Mouse (Mus musculus) right cerebral cortex, postnatal 25 days (tissue): ENCODE data around the gene Jak3.
"Not testable (repeated sequence)": the region's sequence is repeated elsewhere in the genome, so short reads cannot be mapped to it uniquely, and the experiment has no call there.

Source experiments
- DNase-seq: peaks from one replicate; pipeline ENCODE4 v3.0.0; 2022

Jak3 gene

DNA sequence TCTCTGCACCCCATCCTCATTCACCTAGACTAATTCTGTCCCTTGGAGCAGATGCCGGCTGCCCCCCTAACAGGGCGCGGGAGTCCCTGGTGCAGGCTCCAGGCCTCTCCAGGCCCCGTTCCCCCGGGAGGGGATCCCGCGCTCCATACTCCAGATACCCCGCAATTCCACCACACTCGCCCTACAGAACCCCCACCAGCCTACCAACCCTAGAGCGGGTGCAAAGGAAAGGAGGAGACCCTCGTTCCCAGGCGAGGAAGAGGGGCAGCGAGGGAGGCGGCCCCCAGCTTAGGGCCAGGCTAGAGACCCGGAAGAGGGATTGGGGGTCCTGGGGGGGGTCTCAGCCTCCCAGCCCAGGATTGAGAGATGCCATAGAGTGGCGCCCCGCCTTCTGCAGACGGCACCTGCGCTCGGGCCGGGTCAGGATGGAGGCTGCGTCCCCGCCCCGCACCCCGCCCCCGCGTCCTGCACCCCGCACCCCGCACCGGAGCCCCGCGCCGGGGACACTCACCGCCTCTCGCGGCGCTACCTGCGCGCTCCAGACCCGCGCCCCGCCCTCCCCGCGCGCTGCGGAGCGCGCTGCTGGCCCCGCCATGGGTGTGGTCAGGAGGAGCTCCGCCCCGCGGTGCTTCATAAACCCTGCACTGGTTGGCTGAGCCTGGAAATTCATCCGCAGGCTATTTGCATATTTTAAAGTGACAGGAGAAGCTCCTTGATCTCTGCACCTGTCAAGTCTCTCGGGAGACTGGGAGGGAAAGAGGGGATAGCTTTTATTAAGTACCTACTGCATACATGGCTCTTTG lies 49.2 kb downstream of the Jak3 start, which contains the start of gene Fcho1:
Gene Fcho1, minus strand, starts transcription at position 595 of the 803 bp plus-strand sequence.
- DNase-seq = peak; percentile 85

DNA sequence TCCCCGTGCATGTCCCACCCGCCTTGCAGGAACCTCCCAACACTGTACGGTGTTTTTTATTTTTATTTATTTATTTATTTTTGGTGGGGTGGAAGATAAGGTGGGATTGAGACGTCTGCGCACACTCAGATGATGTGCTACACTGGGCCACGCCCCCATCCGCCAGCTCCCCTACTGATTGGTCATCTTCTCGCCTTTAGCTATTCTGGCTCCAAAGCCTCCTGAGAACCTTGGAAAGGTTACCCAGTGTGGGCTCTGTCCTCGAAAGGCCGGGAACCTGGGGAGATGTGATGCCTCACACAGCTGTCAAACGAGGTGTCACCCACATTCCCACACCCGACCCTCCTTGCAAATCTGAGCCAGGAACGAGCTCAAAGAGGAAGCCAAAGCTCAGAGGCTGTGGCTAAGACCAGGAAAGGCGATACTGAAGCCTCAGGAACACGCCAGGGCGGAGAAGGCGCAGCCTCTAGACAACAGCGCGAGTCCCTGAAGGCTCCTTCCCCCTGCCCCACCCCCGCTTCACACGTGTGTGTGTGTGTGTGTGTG lies 52.2 kb downstream of the Jak3 start:
- peak; percentile 48 for DNase-seq

DNA sequence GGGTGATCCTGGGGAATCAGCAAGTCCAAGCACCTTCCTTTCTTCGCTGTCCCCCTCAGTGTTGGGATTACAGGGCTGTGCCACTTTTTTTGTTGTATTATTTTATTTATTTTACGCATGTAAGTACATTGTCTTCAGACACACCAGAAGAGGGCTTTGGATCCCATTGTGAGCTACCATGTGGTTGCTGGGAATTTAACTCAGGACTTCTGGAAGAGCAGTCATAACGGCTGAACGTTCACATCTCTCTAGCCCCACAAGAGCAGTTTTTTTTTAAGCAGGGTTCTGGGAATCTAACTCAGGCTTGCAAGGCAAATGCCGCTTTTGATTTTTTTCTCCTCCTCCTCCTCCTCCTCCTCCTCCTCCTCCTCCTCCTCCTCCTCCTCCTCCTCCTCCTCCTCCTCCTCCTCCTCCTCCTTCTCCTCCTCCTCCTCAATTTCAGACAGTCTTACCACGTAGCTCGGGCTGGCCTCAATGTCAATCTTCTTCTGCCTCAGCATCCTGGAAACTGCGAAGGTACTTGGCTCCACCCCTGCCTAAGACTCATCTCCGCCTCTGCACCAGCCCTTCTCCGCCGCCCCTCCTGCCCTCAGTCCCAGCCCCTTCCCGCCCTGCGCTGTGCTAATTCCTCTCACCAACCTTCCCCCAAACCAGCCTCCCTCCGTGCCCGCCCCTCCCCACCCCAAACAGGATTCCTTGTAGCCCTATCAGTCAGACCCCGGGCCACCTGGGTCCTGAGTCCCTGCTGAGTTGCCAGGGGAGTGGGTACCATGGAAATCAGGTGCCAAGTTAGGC lies 52.9 kb downstream of the Jak3 start:
- DNase-seq = no peak

DNA sequence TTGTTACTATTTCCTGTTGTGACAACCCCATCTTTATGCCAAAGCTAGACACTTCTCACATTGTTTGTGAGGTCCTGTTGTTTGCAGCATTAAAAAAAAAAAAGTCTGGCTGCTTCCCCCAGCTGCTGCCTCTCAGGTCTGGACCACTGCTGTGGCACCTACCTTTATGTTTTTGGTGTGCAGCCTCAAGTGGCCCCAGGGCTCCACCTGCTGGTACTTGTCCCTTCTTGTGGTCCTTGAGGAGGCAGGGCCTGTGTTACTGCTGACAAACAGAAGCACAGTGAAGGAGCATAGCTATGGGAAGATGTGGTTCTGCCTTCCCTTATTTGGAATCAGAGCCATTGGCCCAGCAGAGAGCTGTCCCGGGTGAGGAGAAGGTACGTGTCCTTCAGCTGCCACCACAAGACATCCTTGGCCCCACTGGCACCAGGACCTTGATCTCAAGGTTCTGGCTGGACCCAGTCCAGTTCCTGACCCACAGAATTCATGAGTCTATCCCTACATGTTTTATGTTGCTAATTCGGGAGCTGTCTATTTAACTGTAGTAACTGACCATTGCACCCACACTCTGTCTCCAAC lies 55.6 kb downstream of the Jak3 start:
- DNase-seq = peak; percentile 67

DNA sequence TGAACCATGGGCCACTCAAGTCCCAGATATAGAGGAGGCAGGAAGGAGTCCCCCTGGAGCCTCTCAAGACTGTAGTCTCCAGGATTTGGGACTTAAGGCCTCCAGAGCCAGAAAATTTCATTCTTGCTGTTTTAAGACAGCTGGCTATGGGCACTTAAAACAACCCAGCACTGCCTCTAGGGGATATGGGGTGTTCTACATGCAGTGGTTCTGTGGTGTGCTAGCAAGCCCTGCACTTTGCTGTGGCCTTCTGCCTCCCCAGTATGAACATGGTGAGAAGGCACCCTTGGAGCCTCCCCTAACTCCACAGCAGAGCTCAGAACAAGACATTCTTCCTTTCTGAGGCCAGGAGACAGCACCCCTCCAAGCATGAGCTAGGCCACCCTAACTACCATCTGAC lies 62.2 kb downstream of the Jak3 start:
- not testable (repeated sequence) for DNase-seq
